Mouse (Mus musculus) embryo, embryonic 9.5 days (tissue): Measurements from ENCODE around the gene Peak1.
"Not testable (repeated sequence)": the region's sequence is repeated elsewhere in the genome, so short reads cannot be mapped to it uniquely, and the experiment has no call there.

Experiments used
- DNase-seq: peaks from one replicate; pipeline ENCODE4 v3.0.0-alpha.2; 2017; ENCODE audit errors: extremely low spot score

The Peak1 gene

GRCm38 (mm10) chr9:56255676-56256432 lies 162.0 kb downstream of the Peak1 start:
- no peak for DNase-seq

- no peak for DNase-seq
Measured at GRCm38 (mm10) chr9:56244336-56244735, 173.5 kb downstream of the Peak1 start.

GRCm38 (mm10) chr9:56243885-56244284 lies 174.0 kb downstream of the Peak1 start:
- no peak for DNase-seq

- DNase-seq: no peak
Measured at GRCm38 (mm10) chr9:56242686-56243085, 175.2 kb downstream of the Peak1 start.

GRCm38 (mm10) chr9:56241076-56241475 lies 176.8 kb downstream of the Peak1 start:
- DNase-seq: no peak

- DNase-seq: no peak
Measured at GRCm38 (mm10) chr9:56235871-56236298, 182.0 kb downstream of the Peak1 start.

GRCm38 (mm10) chr9:56235281-56235680 lies 182.6 kb downstream of the Peak1 start:
- no peak for DNase-seq

GRCm38 (mm10) chr9:56234561-56234960 lies 183.3 kb downstream of the Peak1 start:
- no peak for DNase-seq

GRCm38 (mm10) chr9:56233316-56233715 lies 184.6 kb downstream of the Peak1 start:
- DNase-seq: no peak

GRCm38 (mm10) chr9:56230906-56231305 lies 187.0 kb downstream of the Peak1 start:
- DNase-seq: no peak

- DNase-seq: no peak
Measured at GRCm38 (mm10) chr9:56227626-56228025, 190.2 kb downstream of the Peak1 start.

- DNase-seq: not testable (repeated sequence)
Measured at GRCm38 (mm10) chr9:56223429-56224051, 194.3 kb downstream of the Peak1 start.

- no peak for DNase-seq
Measured at GRCm38 (mm10) chr9:56218860-56219259, 199.0 kb downstream of the Peak1 start.

- DNase-seq: no peak
Measured at GRCm38 (mm10) chr9:56218043-56218442, 199.8 kb downstream of the Peak1 start.

- DNase-seq: no peak
Measured at GRCm38 (mm10) chr9:56217386-56217785, 200.5 kb downstream of the Peak1 start.

GRCm38 (mm10) chr9:56213451-56214291 lies 204.2 kb downstream of the Peak1 start:
- DNase-seq: peak; percentile 63

- DNase-seq: no peak
Measured at GRCm38 (mm10) chr9:56208817-56209216, 209.1 kb downstream of the Peak1 start.

- no peak for DNase-seq
Measured at GRCm38 (mm10) chr9:56207516-56207915, 210.4 kb downstream of the Peak1 start.

GRCm38 (mm10) chr9:56207083-56207482 lies 210.8 kb downstream of the Peak1 start:
- DNase-seq: no peak

- DNase-seq: no peak
Measured at GRCm38 (mm10) chr9:56205336-56205735, 212.5 kb downstream of the Peak1 start.

- no peak for DNase-seq
Measured at GRCm38 (mm10) chr9:56204316-56204715, 213.6 kb downstream of the Peak1 start.

- peak; percentile 89 for DNase-seq
Measured at GRCm38 (mm10) chr9:56200645-56201314, 217.1 kb downstream of the Peak1 start.
